Mouse (Mus musculus): Measurements from ENCODE around the gene Adk.

Gene Adk

DNA sequence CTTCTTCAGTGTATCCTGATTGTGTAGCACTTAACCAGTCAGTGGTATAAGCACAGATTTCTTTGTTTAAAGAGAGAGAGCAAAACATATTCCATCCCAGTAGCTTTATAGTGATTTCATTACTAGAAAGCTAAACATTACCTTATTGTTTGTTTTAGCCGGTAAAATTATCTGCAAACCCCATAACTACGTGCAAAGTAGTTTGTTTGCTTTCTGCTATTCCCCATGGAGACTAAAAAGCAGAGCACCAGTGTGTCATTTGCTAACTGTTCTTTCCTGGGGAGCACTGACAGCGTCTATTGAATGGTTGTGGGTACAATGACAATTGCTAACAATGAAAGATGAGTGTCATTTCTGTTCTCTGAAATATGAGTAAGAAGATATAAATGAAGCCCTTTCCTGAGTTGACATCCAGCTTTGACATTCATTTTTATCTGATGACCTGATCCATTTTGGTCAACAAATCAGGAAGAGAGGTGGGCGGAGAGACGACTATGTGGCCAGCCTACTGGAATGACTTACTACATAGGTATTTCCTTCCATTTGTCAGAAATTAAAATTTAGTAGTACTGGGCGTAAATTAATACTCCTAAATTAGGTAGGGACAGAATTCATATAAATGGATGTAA lies 226.6 kb downstream of the Adk start:
- DNase-seq, result no peak

- no peak for DNase-seq
Measured at GRCm38 (mm10) chr14:21280451-21280850, 228.1 kb downstream of the Adk start.

DNA sequence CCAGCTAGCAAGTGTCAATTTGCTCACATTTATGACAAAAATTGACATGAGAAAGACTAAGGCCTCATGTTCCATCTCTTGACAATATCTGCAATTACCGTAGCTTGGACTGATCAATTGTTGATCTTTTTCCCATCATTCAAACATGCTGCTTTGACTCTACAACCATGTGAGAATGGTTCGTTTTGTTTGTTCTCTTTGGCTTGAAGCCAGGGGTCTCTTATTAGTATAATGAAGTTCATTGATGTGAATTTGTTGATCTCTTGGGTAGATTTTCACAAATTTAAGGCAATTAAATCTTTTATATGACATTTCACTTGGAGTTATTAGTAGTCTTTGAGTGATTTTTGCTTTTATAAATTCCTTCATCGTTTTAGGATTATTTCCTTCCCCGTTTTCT lies 229.1 kb downstream of the Adk start:
- no peak for DNase-seq

GRCm38 (mm10) chr14:21284116-21284515 lies 231.7 kb downstream of the Adk start:
- no peak for DNase-seq

GRCm38 (mm10) chr14:21284847-21285246 lies 232.5 kb downstream of the Adk start:
- no peak for DNase-seq

DNA sequence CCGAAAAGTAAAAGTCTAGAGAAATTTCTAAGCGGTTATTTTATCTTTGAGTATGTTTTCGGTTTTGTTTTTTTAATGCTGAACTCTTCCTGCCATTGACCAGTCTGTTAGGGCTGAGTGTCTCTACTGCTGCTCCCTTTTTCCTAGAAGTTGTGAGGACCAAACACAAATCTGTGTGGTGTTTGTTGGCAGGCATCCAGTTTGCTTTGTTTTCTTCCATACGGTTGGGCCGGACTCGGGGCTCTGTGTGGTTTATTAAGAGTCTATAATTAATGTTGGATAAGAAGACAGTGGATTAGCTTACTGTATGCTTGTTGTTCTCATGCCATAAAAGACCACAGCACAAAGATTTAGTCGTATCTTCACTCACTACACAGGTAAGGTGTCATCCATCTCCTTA lies 233.9 kb downstream of the Adk start:
- no peak for DNase-seq

- DNase-seq, result peak; percentile 34
Measured at GRCm38 (mm10) chr14:21287726-21288442, 235.5 kb downstream of the Adk start.

- DNase-seq, result no peak
Measured at GRCm38 (mm10) chr14:21299743-21300142, 247.4 kb downstream of the Adk start.

DNA sequence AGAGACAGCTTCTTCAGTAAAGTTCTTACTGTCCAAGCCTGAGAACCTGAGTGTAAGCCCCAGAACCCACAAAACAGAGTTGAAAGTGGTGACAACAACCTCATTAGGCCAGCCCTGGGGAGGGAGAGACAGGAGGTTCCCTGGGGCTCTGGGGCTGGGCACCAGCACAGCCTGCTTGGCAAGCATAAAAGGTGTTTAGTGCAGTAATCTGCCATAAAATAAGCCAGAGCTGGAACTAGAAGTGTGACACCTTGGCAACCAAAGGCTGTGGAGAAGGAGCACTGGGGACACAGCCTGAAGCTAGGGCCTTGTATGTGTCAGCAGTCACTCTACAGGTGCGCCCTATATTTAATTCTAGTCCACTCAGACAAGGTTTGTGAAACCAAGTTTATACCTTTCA lies 252.4 kb downstream of the Adk start:
- no peak for DNase-seq

DNA sequence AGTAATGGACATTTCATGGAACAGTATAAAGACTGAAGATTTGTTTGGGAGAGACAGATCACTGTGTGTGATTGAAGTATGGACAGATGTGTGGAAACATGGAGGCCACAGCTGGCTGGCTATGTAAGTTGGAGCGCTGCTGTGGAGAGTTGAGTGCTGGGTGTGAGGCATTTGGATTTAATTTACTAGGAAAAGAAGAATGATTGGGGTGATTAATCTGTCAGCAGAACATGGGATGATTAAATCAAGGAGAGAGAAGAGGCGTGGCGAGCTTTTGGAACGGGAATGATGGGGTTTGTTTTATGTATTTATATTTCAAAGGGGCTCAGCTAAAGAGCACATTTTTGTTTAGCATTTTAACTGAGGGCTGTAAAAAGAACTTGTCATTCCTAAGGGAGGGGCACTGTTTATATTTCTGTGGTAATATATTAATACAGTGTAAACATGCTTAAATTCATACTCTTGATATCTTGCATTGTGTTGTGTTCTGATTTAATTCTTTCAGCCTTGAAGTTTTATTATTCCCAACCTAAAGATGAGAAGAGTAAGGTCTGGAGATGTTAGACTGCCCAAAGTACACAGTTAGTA lies 256.1 kb downstream of the Adk start:
- no peak for DNase-seq

GRCm38 (mm10) chr14:21310530-21310929 lies 258.2 kb downstream of the Adk start:
- no peak for DNase-seq

- no peak for DNase-seq
Measured at GRCm38 (mm10) chr14:21313561-21314342, 261.4 kb downstream of the Adk start.

DNA sequence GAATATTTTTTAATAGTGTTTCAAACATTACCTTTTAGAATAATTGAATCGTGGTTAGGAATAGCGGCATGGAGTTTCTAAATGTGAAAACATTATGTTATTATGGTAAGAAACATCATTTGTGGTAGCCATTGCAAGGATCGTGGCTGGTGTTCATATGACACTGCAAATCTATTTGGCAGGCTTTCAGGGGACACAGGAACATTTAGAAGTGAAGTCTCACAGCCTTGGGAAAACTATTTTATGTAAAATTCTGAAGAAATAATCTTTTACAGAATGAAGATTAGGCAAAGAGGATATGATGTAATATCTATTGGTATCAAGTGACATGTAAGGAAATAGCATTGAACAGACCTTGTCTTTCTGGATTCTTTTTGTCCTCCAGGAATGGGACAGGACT lies 262.1 kb downstream of the Adk start:
- no peak for DNase-seq

- DNase-seq, result no peak
Measured at GRCm38 (mm10) chr14:21334826-21335225, 282.5 kb downstream of the Adk start.

GRCm38 (mm10) chr14:21335691-21336314 lies 283.4 kb downstream of the Adk start:
- DNase-seq, result no peak

- DNase-seq, result no peak
Measured at GRCm38 (mm10) chr14:21337948-21338347, 285.6 kb downstream of the Adk start.

- no peak for DNase-seq
Measured at GRCm38 (mm10) chr14:21341195-21341594, 288.8 kb downstream of the Adk start.

- no peak for DNase-seq
Measured at GRCm38 (mm10) chr14:21342984-21343383, 290.6 kb downstream of the Adk start.

DNA sequence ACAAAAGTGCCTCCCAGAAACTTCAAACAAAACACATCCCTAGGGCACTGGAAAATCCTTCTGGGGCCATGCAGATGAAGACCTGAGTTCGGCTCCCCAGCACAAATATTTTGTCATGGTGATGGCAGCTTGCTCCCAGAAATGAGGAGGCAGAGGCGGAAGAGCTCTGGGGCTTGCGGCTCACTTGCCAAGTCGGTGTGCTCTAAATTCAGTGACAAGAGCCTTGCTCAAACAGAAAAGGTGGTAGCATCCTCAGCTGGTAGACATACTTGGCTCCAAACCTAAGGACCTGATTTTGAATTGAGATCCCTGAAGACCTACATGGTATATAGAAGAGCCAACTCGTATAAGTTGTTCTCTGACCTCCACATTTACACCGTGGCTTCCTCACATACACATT lies 292.5 kb downstream of the Adk start:
- no peak for DNase-seq

GRCm38 (mm10) chr14:21348611-21349260 lies 296.4 kb downstream of the Adk start:
- no peak for DNase-seq

- no peak for DNase-seq
Measured at GRCm38 (mm10) chr14:21351646-21352045, 299.3 kb downstream of the Adk start.

DNA sequence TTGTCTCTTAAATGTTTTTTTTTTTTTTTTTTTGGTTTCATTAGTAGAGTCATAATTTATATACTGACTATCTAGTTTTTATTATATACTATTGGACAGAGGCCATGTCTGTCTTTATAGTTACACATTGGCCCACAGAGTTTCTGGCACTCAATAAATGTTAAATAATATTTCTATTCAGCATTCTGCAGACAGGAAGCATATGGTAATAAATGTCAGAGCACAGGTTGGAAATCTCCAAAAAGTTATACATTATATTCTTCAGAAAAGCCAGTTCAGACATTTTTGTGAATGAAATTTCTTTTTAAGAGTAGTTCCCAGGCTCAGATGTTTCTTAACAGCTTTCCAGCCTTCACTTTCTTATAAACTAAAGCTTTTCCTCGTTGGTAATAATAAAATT lies 303.9 kb downstream of the Adk start:
- DNase-seq, result no peak

All from thymus, postnatal 4 days (tissue).